Mouse (Mus musculus) liver, embryonic 11.5 days (tissue): ENCODE measurements around the gene 4921511C20Rik. TPM values are rescaled to one million over a fixed set of nuclear protein-coding genes. Genes with fewer than 3 reads are reported as not detected.

Experiments
- ATAC-seq: fragments of 200-750 bp; cut with Nextera tagmentation; replicated peaks from 2 replicates; pipeline ENCODE4 v1.8.0; 2017; ENCODE audit warnings: moderate number of reproducible peaks, mild to moderate bottlenecking, moderate TSS enrichment, moderate library complexity; ENCODE audit not compliant: low FRiP score
- DNase-seq: peaks from one replicate; pipeline ENCODE4 v3.0.0-alpha.2; 2017; ENCODE audit warnings: low spot score
- H3K27ac ChIP-seq: fragments of 300-500 bp; sonication (generic); 2 replicates; pipeline ENCODE4 v1.5.1; 2014; ENCODE audit warnings: mild to moderate bottlenecking, low read depth, low read length, control low read depth
- H3K27me3 ChIP-seq: fragments of 300-500 bp; sonication (generic); replicated peaks from 2 replicates; pipeline ENCODE4 v1.6.1; 2014; ENCODE audit warnings: low read length, mixed read lengths; ENCODE audit not compliant: control insufficient read depth, insufficient read depth
- H3K36me3 ChIP-seq: fragments of 300-500 bp; sonication (generic); 2 replicates; pipeline ENCODE4 v1.6.1; 2014; ENCODE audit warnings: mild to moderate bottlenecking, low read length, moderate library complexity, mixed read lengths; ENCODE audit not compliant: control insufficient read depth, insufficient read depth
- H3K4me1 ChIP-seq: fragments of 300-500 bp; sonication (generic); replicated peaks from 2 replicates; pipeline ENCODE4 v1.6.1; 2014; ENCODE audit warnings: low read length, mixed read lengths; ENCODE audit not compliant: control insufficient read depth, insufficient read depth
- H3K4me2 ChIP-seq: fragments of 300-500 bp; sonication (generic); 2 replicates; pipeline ENCODE4 v1.6.1; 2014; ENCODE audit warnings: mild to moderate bottlenecking, control low read depth, moderate library complexity
- H3K4me3 ChIP-seq: fragments of 300-500 bp; sonication (generic); 2 replicates; pipeline ENCODE4 v1.5.1; 2014; ENCODE audit warnings: low read depth, low read length, control low read depth
- H3K9ac ChIP-seq: fragments of 300-500 bp; sonication (generic); 2 replicates; pipeline ENCODE4 v1.6.1; 2014; ENCODE audit warnings: low read depth, low read length, control low read depth
- H3K9me3 ChIP-seq: fragments of 300-500 bp; sonication (generic); 2 replicates; pipeline ENCODE4 v1.6.1; 2016; ENCODE audit warnings: low read length, inconsistent platforms, mixed read lengths; ENCODE audit not compliant: control insufficient read depth
- WGBS: fragments of 180-500 bp; shearing (Covaris S2); extraction: QIAGEN DNeasy Blood & Tissue Kit; methylation state at CpG from one replicate; pipeline ENCODE4 v1.1.7; 2014; 5-methylcytosine and 5-hydroxymethylcytosine counted together
- polyA plus RNA-seq: library from polyadenylated mRNA; unstranded; fragments of >200 nt; fragmentation: Nextera tagmentation; extraction: Ambion mirVana; gene quantifications from 2 replicates; pipeline ENCODE4 v1.2.1, GENCODE M21; 2014

Gene 4921511C20Rik
- not detected in 2 replicates for polyA plus RNA-seq

- H3K9ac ChIP-seq, result no peak within 1 kb of the TSS
- no peak for ATAC-seq
- no peaks in the 10 kb centered on the region for H3K36me3 ChIP-seq
- WGBS, result 75% methylated on average over 2 of the region's 2 CpGs
- no peak within 1 kb of the TSS for H3K4me2 ChIP-seq
- no peaks in the 10 kb centered on the region for H3K9me3 ChIP-seq
- no peak within 1 kb of the TSS for H3K4me3 ChIP-seq
- H3K27me3 ChIP-seq, result no peaks in the 10 kb centered on the region
- H3K27ac ChIP-seq, result no peak within 1 kb of the TSS
- no peaks in the 10 kb centered on the region for H3K4me1 ChIP-seq
- no peak for DNase-seq
Measured at GRCm38 (mm10) chrX:127393993-127394392, at the start of gene 4921511C20Rik. TSS of gene 4921511C20Rik (plus strand) at chrX:127394293.
